Mouse (Mus musculus) testis, adult 2 months (tissue): ENCODE measurements around the gene Carmil1.

ENCODE experiments used
- CTCF ChIP-seq: fragments of 200-500 bp; IDR thresholded peaks from 2 replicates; pipeline ENCODE4 v1.5.1; 2012; ENCODE audit warnings: low read depth, mild to moderate bottlenecking, inconsistent platforms, low read length, moderate library complexity; ENCODE audit not compliant: control insufficient read depth, insufficient read depth, insufficient replicate concordance
- POLR2A ChIP-seq: fragments of 200-500 bp; IDR thresholded peaks from 2 replicates; pipeline ENCODE4 v1.6.1; 2012; ENCODE audit warnings: low read depth, mild to moderate bottlenecking, inconsistent platforms, low read length, moderate library complexity; ENCODE audit not compliant: control insufficient read depth

GRCm38 (mm10) chr13:23994756-23995155, 285.8 kb downstream of the Carmil1 start:
- TF ChIP-seq CTCF (no peak), POLR2A (no peak)
